Mouse (Mus musculus) heart, adult 2 months (tissue): ENCODE data around the gene Spata18. TPM values are rescaled to one million over a fixed set of nuclear protein-coding genes. Genes with fewer than 3 reads are reported as not detected.
A peak's percentile ranks its signal among the peaks of the same experiment; 100 is the strongest.

Source experiments
- DNase-seq, 2 experiments: peaks; one replicate each; pipeline ENCODE4 v3.0.0; 2021
- H3K27ac ChIP-seq: fragments of 200-600 bp; 2 replicates; pipeline ENCODE4 v1.8.1; 2022
- H3K27me3 ChIP-seq: fragments of 200-500 bp; 2 replicates; pipeline ENCODE4 v1.6.1; 2012; ENCODE audit warnings: mild to moderate bottlenecking, low read length, inconsistent platforms, mixed read lengths; ENCODE audit not compliant: control insufficient read depth, insufficient read depth
- H3K36me3 ChIP-seq: fragments of 200-500 bp; 2 replicates; pipeline ENCODE4 v1.6.1; 2012; ENCODE audit warnings: low read length, inconsistent platforms; ENCODE audit not compliant: control insufficient read depth, insufficient read depth
- H3K4me1 ChIP-seq: fragments of 200-500 bp; 2 replicates; pipeline ENCODE4 v1.6.1; 2011; ENCODE audit warnings: low read length; ENCODE audit not compliant: control insufficient read depth, insufficient read depth
- H3K4me3 ChIP-seq: fragments of 200-600 bp; 2 replicates; pipeline ENCODE4 v1.8.1; 2022
- H3K79me2 ChIP-seq: fragments of 200-500 bp; replicated peaks from 2 replicates; pipeline ENCODE4 v1.6.1; 2012; ENCODE audit warnings: mild to moderate bottlenecking, inconsistent platforms, low read length, moderate library complexity, mixed read lengths; ENCODE audit not compliant: control insufficient read depth, insufficient read depth
- H3K9ac ChIP-seq: fragments of 200-500 bp; 2 replicates; pipeline ENCODE4 v1.6.1; 2012; ENCODE audit warnings: low read depth, mild to moderate bottlenecking, control low read depth, inconsistent platforms, low read length, mixed read lengths
- CTCF ChIP-seq: fragments of 200-600 bp; IDR thresholded peaks from 2 replicates; pipeline ENCODE4 v1.8.1; 2022; ENCODE audit warnings: antibody characterized with exemption, mild to moderate bottlenecking, moderate library complexity
- EP300 ChIP-seq: fragments of 200-500 bp; IDR thresholded peaks from 2 replicates; pipeline ENCODE4 v1.6.1; 2011; ENCODE audit warnings: low read depth, low read length, control low read depth; ENCODE audit not compliant: insufficient read depth
- POLR2A ChIP-seq: fragments of 200-500 bp; IDR thresholded peaks from 2 replicates; pipeline ENCODE4 v1.6.1; 2011; ENCODE audit warnings: mild to moderate bottlenecking, low read depth, low read length, control low read depth; ENCODE audit not compliant: insufficient read depth
- WGBS: fragments of 180-500 bp; shearing (Covaris S2); methylation state at CpG from one replicate; pipeline ENCODE4 v1.1.7; 2018; 5-methylcytosine and 5-hydroxymethylcytosine counted together
- intact Hi-C: fragments of 180-260 bp; cut with DNase I; formaldehyde crosslinking; loops from one replicate; pipeline ENCODE4 v1.15.1; 2025
- polyA plus RNA-seq: library from polyadenylated mRNA; depleted of rRNA; stranded (reverse); fragments of >200 nt; gene quantifications from 2 replicates; pipeline ENCODE4 v1.2.3, GENCODE M21; 2012
- total RNA-seq, 2 experiments: library from RNA; stranded (reverse); gene quantifications; 2 replicates each; pipeline ENCODE4 v1.2.3; 2021

Spata18 gene
- total and polyA plus RNA-seq, 3 experiments: 0.21 to 1.3 (median 0.30) TPM

DNA sequence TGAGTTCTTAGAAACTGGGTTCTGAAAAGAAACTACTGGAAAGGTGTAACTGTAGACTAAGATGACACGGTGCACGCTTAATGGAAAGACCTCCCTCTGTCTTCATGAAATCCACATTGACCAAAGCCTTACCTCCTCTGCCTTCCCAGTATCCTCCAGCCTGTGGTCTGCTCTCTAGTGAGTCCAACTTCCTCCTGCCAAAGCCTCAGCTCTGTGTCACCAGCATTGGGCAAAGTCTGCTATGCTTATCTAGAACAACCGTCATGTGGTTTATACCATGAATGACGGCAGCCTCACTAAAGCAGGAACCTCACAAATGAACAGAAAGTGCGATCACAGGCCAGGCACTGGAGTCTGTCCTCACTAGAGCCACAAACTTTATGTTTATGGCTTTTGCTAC is 21.0 kb upstream of the Spata18 start:
- TF ChIP-seq CTCF: no peak
- TF ChIP-seq EP300: no peak
- TF ChIP-seq POLR2A: no peak
- no peaks in the 10 kb centered on the region for H3K79me2 ChIP-seq

GRCm38 (mm10) chr5:73631001-73631558 is 20.1 kb upstream of the Spata18 start:
- WGBS: 83% methylated on average over 10 of the region's 10 CpGs
- no peak for DNase-seq
- no peak overlapping the region for H3K4me3 ChIP-seq
- intact Hi-C loops: no loop called here
- no peaks in the 10 kb centered on the region for H3K27me3 ChIP-seq
- no peak overlapping the region for H3K9ac ChIP-seq
- TF ChIP-seq POLR2A (no peak), CTCF (no peak), EP300 (no peak)
- no peak overlapping the region for H3K27ac ChIP-seq
- H3K36me3 ChIP-seq: no peaks in the 10 kb centered on the region
- no peaks in the 10 kb centered on the region for H3K79me2 ChIP-seq
- H3K4me1 ChIP-seq: no peaks in the 10 kb centered on the region

More for the DNA sequence above, 21.0 kb upstream of the Spata18 start:
- H3K4me1 ChIP-seq: no peaks in the 10 kb centered on the region
- H3K4me3 ChIP-seq: no peak overlapping the region
- H3K27me3 ChIP-seq: no peaks in the 10 kb centered on the region
- intact Hi-C loops: no loop called here
- no peaks in the 10 kb centered on the region for H3K36me3 ChIP-seq
- H3K9ac ChIP-seq: no peak overlapping the region
- WGBS: 28% methylated on average over 5 of the region's 5 CpGs
- no peak for DNase-seq
- no peak overlapping the region for H3K27ac ChIP-seq

DNA sequence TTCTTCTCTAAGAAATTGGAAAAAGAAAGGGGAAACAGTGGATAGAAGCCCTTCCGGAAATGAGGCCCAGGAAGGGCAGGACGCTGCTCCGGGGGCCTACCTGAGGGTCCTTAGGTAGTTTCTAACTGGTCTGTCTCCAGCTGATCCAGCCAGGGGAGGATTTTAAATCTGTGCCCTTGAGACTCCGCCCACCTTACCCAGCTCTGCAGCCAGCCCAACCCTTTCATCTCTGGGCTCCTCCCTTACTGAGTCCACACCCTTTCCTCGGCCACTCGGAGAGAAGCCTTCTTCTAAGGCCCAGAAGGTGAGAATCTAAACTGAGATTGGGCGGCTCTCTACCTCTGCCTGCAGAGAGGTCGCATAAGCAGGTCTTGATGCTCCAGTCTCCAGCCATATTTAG is 18.9 kb upstream of the Spata18 start, which contains the start of gene Lrrc66:
Gene Lrrc66 (minus strand): TSS at position 236 of the 400 bp plus-strand sequence.
- no peaks in the 10 kb centered on the region for H3K4me1 ChIP-seq
- H3K9ac ChIP-seq: no peak within 1 kb of the TSS
- WGBS: 81% methylated on average over 8 of the region's 8 CpGs
- H3K36me3 ChIP-seq: no peaks in the 10 kb centered on the region
- H3K27me3 ChIP-seq: no peaks in the 10 kb centered on the region
- H3K4me3 ChIP-seq: no peak within 1 kb of the TSS
- TF ChIP-seq POLR2A: no peak
- TF ChIP-seq CTCF: no peak
- no peak for TF ChIP-seq EP300
- DNase-seq: no peak
- no peaks in the 10 kb centered on the region for H3K79me2 ChIP-seq
- intact Hi-C loops: no loop called here
- H3K27ac ChIP-seq: no peak within 1 kb of the TSS

DNA sequence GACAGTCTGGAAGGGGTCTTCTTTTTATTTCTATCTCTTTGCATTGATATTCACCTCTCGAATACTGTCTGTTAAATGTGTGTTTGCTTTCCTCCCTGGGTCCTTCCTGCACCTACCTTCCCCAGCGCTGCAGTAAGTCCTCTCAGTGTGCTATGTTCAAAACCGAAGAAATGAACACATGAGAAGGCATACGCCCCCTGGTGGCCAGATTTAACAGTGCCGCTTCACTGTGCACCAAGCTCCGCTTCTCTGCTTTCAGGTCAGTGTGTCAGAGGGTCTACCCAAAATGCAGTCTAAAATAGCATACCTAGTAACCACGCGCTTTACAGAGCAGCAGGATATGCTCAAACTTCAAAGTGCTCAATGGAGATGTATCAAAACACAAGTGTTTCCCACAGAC is 18.0 kb upstream of the Spata18 start:
- no peak overlapping the region for H3K9ac ChIP-seq
- H3K36me3 ChIP-seq: peaks cover 2% of the 10 kb centered on the region; the same call in 1 of the 2 replicates
- intact Hi-C loops: loop anchor here (1.0 kb wide), 1 partner anchor 202 kb away; no protein-coding TSS in a partner anchor
- no peaks in the 10 kb centered on the region for H3K79me2 ChIP-seq
- H3K27ac ChIP-seq: no peak overlapping the region
- DNase-seq: peak; percentile 53 to 79
- H3K27me3 ChIP-seq: no peaks in the 10 kb centered on the region
- TF ChIP-seq CTCF: peak; percentile 97
- TF ChIP-seq POLR2A: no peak
- TF ChIP-seq EP300: 0 out of 2 replicates have a peak, but pooled peaks have one; percentile 38
- H3K4me1 ChIP-seq: no peaks in the 10 kb centered on the region
- no peak overlapping the region for H3K4me3 ChIP-seq
- WGBS: 49% methylated on average over 8 of the region's 8 CpGs

- DNase-seq: no peak
- Histone ChIP-seq H3K4me3 (no peak overlapping the region), H3K9ac (no peak overlapping the region), H3K27me3 (no peaks in the 10 kb centered on the region), H3K27ac (no peak overlapping the region), H3K79me2 (no peaks in the 10 kb centered on the region), H3K36me3 (peaks cover 2% of the 10 kb centered on the region; the same call in 1 of the 2 replicates), H3K4me1 (no peaks in the 10 kb centered on the region)
- TF ChIP-seq CTCF: peak; percentile 77
- TF ChIP-seq POLR2A: no peak
- no peak for TF ChIP-seq EP300
- intact Hi-C loops: loop anchor here (1.0 to 5.0 kb wide), 3 partner anchors 97 to 206 kb away; no protein-coding TSS in a partner anchor
- 48% methylated on average over 8 of the region's 8 CpGs for WGBS
These were observed 13.7 kb upstream of the Spata18 start for GRCm38 (mm10) chr5:73637337-73638107.

DNA sequence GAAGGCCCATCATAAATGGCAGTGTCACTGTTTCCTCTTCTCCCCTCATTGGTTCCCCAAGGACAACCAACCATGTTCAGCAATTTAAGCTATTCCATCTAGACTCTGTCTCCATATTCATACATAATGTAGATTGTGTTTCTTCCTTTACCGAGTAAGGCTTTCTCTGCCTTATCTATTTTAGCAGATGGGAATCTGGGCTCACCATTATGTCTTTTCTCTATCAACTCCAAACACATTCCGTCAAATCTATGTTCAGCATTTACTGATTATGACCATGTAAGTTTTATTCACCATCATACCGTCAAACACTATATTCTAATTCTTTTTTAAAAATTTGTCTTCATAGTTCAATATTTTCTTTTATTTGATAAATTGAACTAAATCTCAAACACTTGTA is 10.1 kb upstream of the Spata18 start:
- DNase-seq: no peak
- Histone ChIP-seq H3K27ac (no peak overlapping the region), H3K9ac (no peak overlapping the region), H3K36me3 (peaks cover 2% of the 10 kb centered on the region; the same call in 1 of the 2 replicates), H3K4me1 (no peaks in the 10 kb centered on the region), H3K4me3 (no peak overlapping the region), H3K27me3 (no peaks in the 10 kb centered on the region), H3K79me2 (0 out of 2 replicates have a peak, but pooled peaks cover 1% of the 10 kb centered on the region)
- no peak for TF ChIP-seq POLR2A
- no peak for TF ChIP-seq CTCF
- TF ChIP-seq EP300: no peak
- WGBS: 85% methylated on average over 3 of the region's 3 CpGs
- intact Hi-C loops: no loop called here
